Mouse (Mus musculus): ENCODE measurements around the gene Shc1. TPM values are rescaled to one million over a fixed set of nuclear protein-coding genes. Genes with fewer than 3 reads are reported as not detected.

The Shc1 gene
- polyA plus RNA-seq, 1 experiment from 2014 or later: 13.9 TPM

- H3K27me3 ChIP-seq (ENCODE audit: control insufficient read depth, insufficient read depth, low read length): no peaks in the 10 kb centered on the region
- H3K4me2 ChIP-seq (replicated peaks): no peak overlapping the region
- no peak overlapping the region for H3K27ac ChIP-seq
- ATAC-seq (ENCODE audit: low FRiP score) (no peak), DNase-seq (ENCODE audit: low spot score) (no peak)
- WGBS: 90% methylated on average over 9 of the region's 9 CpGs
- no peak overlapping the region for H3K9ac ChIP-seq
- no peak overlapping the region for H3K4me3 ChIP-seq (replicated peaks; ENCODE audit: low read length)
- H3K4me1 ChIP-seq (replicated peaks; ENCODE audit: control insufficient read depth, insufficient read depth, low read length): peaks cover 14% of the 10 kb centered on the region
- H3K9me3 ChIP-seq (ENCODE audit: control insufficient read depth, low read length): no peaks in the 10 kb centered on the region
- no peaks in the 10 kb centered on the region for H3K36me3 ChIP-seq (replicated peaks; ENCODE audit: control insufficient read depth, insufficient read depth)
Measured at GRCm38 (mm10) chr3:89382033-89382882, 36.0 kb upstream of the Shc1 start.

- no peaks in the 10 kb centered on the region for H3K27me3 ChIP-seq (ENCODE audit: control insufficient read depth, insufficient read depth, low read length)
- no peak for DNase-seq (ENCODE audit: low spot score)
- WGBS: 79% methylated on average over 5 of the region's 5 CpGs
- H3K4me2 ChIP-seq (replicated peaks): no peak overlapping the region
- H3K4me1 ChIP-seq (replicated peaks; ENCODE audit: control insufficient read depth, insufficient read depth, low read length): peaks cover 13% of the 10 kb centered on the region
- no peak overlapping the region for H3K27ac ChIP-seq
- no peak overlapping the region for H3K4me3 ChIP-seq (replicated peaks; ENCODE audit: low read length)
- H3K36me3 ChIP-seq (replicated peaks; ENCODE audit: control insufficient read depth, insufficient read depth): no peaks in the 10 kb centered on the region
- no peak overlapping the region for H3K9ac ChIP-seq
- no peaks in the 10 kb centered on the region for H3K9me3 ChIP-seq (ENCODE audit: control insufficient read depth, low read length)
- ATAC-seq (ENCODE audit: low FRiP score): no peak
Measured at GRCm38 (mm10) chr3:89382950-89383349, 35.3 kb upstream of the Shc1 start.

GRCm38 (mm10) chr3:89383651-89384255 lies 34.5 kb upstream of the Shc1 start:
- 88% methylated on average over 5 of the region's 5 CpGs for WGBS
- Histone ChIP-seq H3K4me1 (replicated peaks; ENCODE audit: control insufficient read depth, insufficient read depth, low read length) (peaks cover 5% of the 10 kb centered on the region), H3K4me3 (replicated peaks; ENCODE audit: low read length) (no peak overlapping the region), H3K9ac (no peak overlapping the region), H3K36me3 (replicated peaks; ENCODE audit: control insufficient read depth, insufficient read depth) (no peaks in the 10 kb centered on the region), H3K9me3 (ENCODE audit: control insufficient read depth, low read length) (no peaks in the 10 kb centered on the region), H3K4me2 (replicated peaks) (no peak overlapping the region), H3K27me3 (ENCODE audit: control insufficient read depth, insufficient read depth, low read length) (no peaks in the 10 kb centered on the region), H3K27ac (no peak overlapping the region)
- ATAC-seq (ENCODE audit: low FRiP score): no peak
- DNase-seq (ENCODE audit: low spot score): no peak

GRCm38 (mm10) chr3:89384331-89385076 lies 33.7 kb upstream of the Shc1 start:
- no peak for DNase-seq (ENCODE audit: low spot score)
- no peak overlapping the region for H3K4me2 ChIP-seq (replicated peaks)
- H3K9ac ChIP-seq: no peak overlapping the region
- H3K27me3 ChIP-seq (ENCODE audit: control insufficient read depth, insufficient read depth, low read length): no peaks in the 10 kb centered on the region
- H3K9me3 ChIP-seq (ENCODE audit: control insufficient read depth, low read length): no peaks in the 10 kb centered on the region
- H3K36me3 ChIP-seq (replicated peaks; ENCODE audit: control insufficient read depth, insufficient read depth): no peaks in the 10 kb centered on the region
- WGBS: 77% methylated on average over 12 of the region's 12 CpGs
- H3K4me1 ChIP-seq (replicated peaks; ENCODE audit: control insufficient read depth, insufficient read depth, low read length): no peaks in the 10 kb centered on the region
- no peak overlapping the region for H3K27ac ChIP-seq
- no peak overlapping the region for H3K4me3 ChIP-seq (replicated peaks; ENCODE audit: low read length)
- no peak for ATAC-seq (ENCODE audit: low FRiP score)

DNA sequence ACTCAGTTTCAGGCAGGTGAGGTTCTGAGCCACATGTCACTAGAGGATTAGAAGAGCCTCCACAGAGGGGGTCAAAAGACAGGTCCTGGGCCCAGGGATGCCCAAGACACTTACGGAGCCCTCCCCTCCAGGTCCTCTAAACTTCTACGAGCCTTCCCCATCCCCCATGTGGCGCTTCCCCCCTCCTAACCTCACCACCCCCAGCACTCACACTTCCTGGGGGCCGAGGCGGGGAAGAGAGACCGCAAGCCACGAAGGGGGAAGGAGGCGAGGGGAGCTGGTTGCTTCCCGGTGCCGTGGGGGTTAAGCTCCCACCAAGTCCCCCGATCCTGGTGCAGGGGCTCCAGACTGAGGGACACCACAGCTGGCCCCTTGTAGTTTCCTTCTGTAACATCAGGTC lies 32.8 kb upstream of the Shc1 start:
- no peak overlapping the region for H3K4me2 ChIP-seq (replicated peaks)
- no peak overlapping the region for H3K27ac ChIP-seq
- no peak overlapping the region for H3K9ac ChIP-seq
- DNase-seq (ENCODE audit: low spot score) (no peak), ATAC-seq (ENCODE audit: low FRiP score) (no peak)
- H3K27me3 ChIP-seq (ENCODE audit: control insufficient read depth, insufficient read depth, low read length): no peaks in the 10 kb centered on the region
- no peak overlapping the region for H3K4me3 ChIP-seq (replicated peaks; ENCODE audit: low read length)
- WGBS: 45% methylated on average over 11 of the region's 11 CpGs
- peaks cover under 1% of the 10 kb centered on the region; the same call in 1 of the 2 replicates for H3K4me1 ChIP-seq (replicated peaks; ENCODE audit: control insufficient read depth, insufficient read depth, low read length)
- H3K9me3 ChIP-seq (ENCODE audit: control insufficient read depth, low read length): no peaks in the 10 kb centered on the region
- no peaks in the 10 kb centered on the region for H3K36me3 ChIP-seq (replicated peaks; ENCODE audit: control insufficient read depth, insufficient read depth)

- WGBS: 52% methylated on average over 16 of the region's 17 CpGs
- Histone ChIP-seq H3K9ac (no peak overlapping the region), H3K27ac (no peak overlapping the region), H3K9me3 (ENCODE audit: control insufficient read depth, low read length) (no peaks in the 10 kb centered on the region), H3K27me3 (ENCODE audit: control insufficient read depth, insufficient read depth, low read length) (no peaks in the 10 kb centered on the region), H3K36me3 (replicated peaks; ENCODE audit: control insufficient read depth, insufficient read depth) (no peaks in the 10 kb centered on the region), H3K4me1 (replicated peaks; ENCODE audit: control insufficient read depth, insufficient read depth, low read length) (peaks cover 14% of the 10 kb centered on the region), H3K4me3 (replicated peaks; ENCODE audit: low read length) (no peak overlapping the region), H3K4me2 (replicated peaks) (no peak overlapping the region)
- no peak for DNase-seq (ENCODE audit: low spot score)
- ATAC-seq (ENCODE audit: low FRiP score): no peak
Measured at GRCm38 (mm10) chr3:89386438-89387420, 31.5 kb upstream of the Shc1 start.

DNA sequence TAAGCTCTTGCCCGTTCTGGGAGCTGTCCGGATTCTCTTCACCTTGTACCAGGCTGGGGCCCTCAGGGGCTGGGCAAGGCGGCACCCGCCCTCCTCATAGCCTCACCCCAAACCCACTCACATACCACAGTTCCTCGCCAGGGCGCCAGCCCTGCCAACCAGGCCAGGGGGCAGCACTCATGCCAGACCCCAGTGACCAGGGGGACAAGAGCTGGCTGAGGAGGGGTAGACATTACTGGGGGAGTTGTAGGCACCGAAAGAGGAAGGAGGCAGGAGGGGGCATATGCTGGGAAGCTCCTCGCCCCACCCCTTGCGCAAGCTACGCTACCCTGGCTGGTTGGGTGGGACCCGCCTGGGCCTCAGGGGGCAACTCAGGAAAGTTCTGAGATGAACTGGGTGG lies 30.6 kb upstream of the Shc1 start:
- 80% methylated on average over 11 of the region's 11 CpGs for WGBS
- no peak overlapping the region for H3K4me2 ChIP-seq (replicated peaks)
- no peak for ATAC-seq (ENCODE audit: low FRiP score)

GRCm38 (mm10) chr3:89388134-89388881 lies 29.9 kb upstream of the Shc1 start:
- no peak overlapping the region for H3K4me3 ChIP-seq (replicated peaks; ENCODE audit: low read length)
- peaks cover 26% of the 10 kb centered on the region for H3K4me1 ChIP-seq (replicated peaks; ENCODE audit: control insufficient read depth, insufficient read depth, low read length)
- H3K36me3 ChIP-seq (replicated peaks; ENCODE audit: control insufficient read depth, insufficient read depth): no peaks in the 10 kb centered on the region
- WGBS: 71% methylated on average over 11 of the region's 11 CpGs
- H3K9ac ChIP-seq: no peak overlapping the region
- no peaks in the 10 kb centered on the region for H3K9me3 ChIP-seq (ENCODE audit: control insufficient read depth, low read length)
- no peak overlapping the region for H3K27ac ChIP-seq
- no peak overlapping the region for H3K4me2 ChIP-seq (replicated peaks)
- 0 out of 2 replicates have a peak, but pooled peaks cover 5% of the 10 kb centered on the region for H3K27me3 ChIP-seq (ENCODE audit: control insufficient read depth, insufficient read depth, low read length)
- ATAC-seq (ENCODE audit: low FRiP score) (no peak), DNase-seq (ENCODE audit: low spot score) (no peak)

More for the DNA sequence above, 30.6 kb upstream of the Shc1 start:
- no peak overlapping the region for H3K9ac ChIP-seq
- no peaks in the 10 kb centered on the region for H3K36me3 ChIP-seq (replicated peaks; ENCODE audit: control insufficient read depth, insufficient read depth)
- H3K4me3 ChIP-seq (replicated peaks; ENCODE audit: low read length): no peak overlapping the region
- peaks cover 21% of the 10 kb centered on the region for H3K4me1 ChIP-seq (replicated peaks; ENCODE audit: control insufficient read depth, insufficient read depth, low read length)
- DNase-seq (ENCODE audit: low spot score): no peak
- 0 out of 2 replicates have a peak, but pooled peaks cover 5% of the 10 kb centered on the region for H3K27me3 ChIP-seq (ENCODE audit: control insufficient read depth, insufficient read depth, low read length)
- no peaks in the 10 kb centered on the region for H3K9me3 ChIP-seq (ENCODE audit: control insufficient read depth, low read length)
- H3K27ac ChIP-seq: no peak overlapping the region
